Mouse (Mus musculus) forebrain, postnatal 0 days (tissue): ENCODE results near the gene Nfatc2. TPM values are rescaled to one million over a fixed set of nuclear protein-coding genes. Genes with fewer than 3 reads are reported as not detected.
A peak's percentile ranks its signal among the peaks of the same experiment; 100 is the strongest.

Experiments
- ATAC-seq: fragments of 200-750 bp; cut with Nextera tagmentation; 2 replicates; pipeline ENCODE4 v1.8.0; 2017; ENCODE audit warnings: mild to moderate bottlenecking, moderate library complexity
- DNase-seq: peaks from one replicate; pipeline ENCODE4 v3.0.0-alpha.2; 2015
- H3K27ac ChIP-seq: fragments of 300-500 bp; sonication (generic); 2 replicates; pipeline ENCODE4 v1.5.1; 2014; ENCODE audit warnings: low read depth, mild to moderate bottlenecking, antibody characterized with exemption, low read length, moderate library complexity, mixed read lengths
- H3K27me3 ChIP-seq: fragments of 300-500 bp; sonication (generic); 2 replicates; pipeline ENCODE4 v1.6.1; 2014; ENCODE audit warnings: mild to moderate bottlenecking, low read length, mixed read lengths; ENCODE audit not compliant: insufficient read depth
- H3K36me3 ChIP-seq: fragments of 300-500 bp; sonication (generic); 2 replicates; pipeline ENCODE4 v1.6.1; 2014; ENCODE audit warnings: mild to moderate bottlenecking, moderate library complexity; ENCODE audit not compliant: insufficient read depth
- H3K4me1 ChIP-seq: fragments of 300-500 bp; sonication (generic); 2 replicates; pipeline ENCODE4 v1.6.1; 2014; ENCODE audit warnings: antibody characterized with exemption; ENCODE audit not compliant: insufficient read depth
- H3K4me2 ChIP-seq: fragments of 300-500 bp; sonication (generic); 2 replicates; pipeline ENCODE4 v1.6.1; 2014; ENCODE audit warnings: low read depth, mild to moderate bottlenecking, moderate library complexity
- H3K4me3 ChIP-seq: fragments of 300-500 bp; sonication (generic); 2 replicates; pipeline ENCODE4 v1.5.1; 2014; ENCODE audit warnings: low read depth, low read length, mixed read lengths
- H3K9ac ChIP-seq: fragments of 300-500 bp; sonication (generic); 2 replicates; pipeline ENCODE4 v1.6.1; 2014; ENCODE audit warnings: mild to moderate bottlenecking
- H3K9me3 ChIP-seq: fragments of 300-500 bp; sonication (generic); 2 replicates; pipeline ENCODE4 v1.6.1; 2016; ENCODE audit warnings: low read length
- CTCF ChIP-seq: sonication (generic); IDR thresholded peaks from 2 replicates; pipeline ENCODE4 v1.5.1; 2016; ENCODE audit warnings: antibody characterized with exemption, control low read depth, low read depth
- WGBS: fragments of 180-500 bp; shearing (Covaris S2); extraction: QIAGEN DNeasy Blood & Tissue Kit; methylation state at CpG from one replicate; pipeline ENCODE4 v1.1.7; 2014; 5-methylcytosine and 5-hydroxymethylcytosine counted together
- polyA plus RNA-seq: library from polyadenylated mRNA; unstranded; fragments of >200 nt; fragmentation: Nextera tagmentation; extraction: Ambion mirVana; gene quantifications from 2 replicates; pipeline ENCODE4 v1.2.1, GENCODE M21; 2015
- total RNA-seq: library from RNA; depleted of rRNA; stranded (reverse); fragments of >200 nt; gene quantifications from 2 replicates; pipeline ENCODE4 v1.2.3, GENCODE M21; 2014

The Nfatc2 gene
- total and polyA plus RNA-seq, 2 experiments from 2014 or later: 3.1 to 3.2 TPM

DNA sequence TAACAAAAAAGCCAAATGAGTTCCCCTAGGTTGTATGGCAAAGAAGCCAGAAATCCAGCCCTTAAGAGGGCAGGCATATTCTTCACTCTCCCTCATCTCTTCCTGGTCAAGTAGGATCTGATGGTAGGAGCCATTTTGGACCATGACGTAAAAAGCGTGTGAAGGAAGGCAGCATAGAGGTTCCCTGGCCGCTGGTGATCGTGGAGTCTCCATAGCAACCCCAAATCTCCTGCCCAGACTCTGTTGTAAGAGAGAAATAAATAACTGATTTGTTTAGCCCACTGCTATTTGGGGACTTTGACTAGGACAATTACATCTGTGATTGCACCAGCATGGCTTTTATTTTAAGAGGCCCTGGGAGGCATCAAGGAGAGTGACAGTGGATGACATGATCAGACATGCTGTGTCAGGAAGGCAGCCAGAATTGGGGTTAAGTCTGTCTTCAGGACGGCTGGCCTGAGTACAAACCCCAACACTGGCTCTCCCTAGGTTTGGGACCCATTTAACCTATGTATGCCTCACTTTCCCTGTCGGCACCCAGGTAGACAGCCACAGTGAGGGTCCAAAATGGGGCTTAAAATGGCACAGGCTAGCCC lies 8.3 kb upstream of the Nfatc2 start:
- peak; percentile 79 for ATAC-seq
- H3K27ac ChIP-seq: 0 out of 2 replicates have a peak overlapping the region, but pooled peaks have one; percentile 10

DNA sequence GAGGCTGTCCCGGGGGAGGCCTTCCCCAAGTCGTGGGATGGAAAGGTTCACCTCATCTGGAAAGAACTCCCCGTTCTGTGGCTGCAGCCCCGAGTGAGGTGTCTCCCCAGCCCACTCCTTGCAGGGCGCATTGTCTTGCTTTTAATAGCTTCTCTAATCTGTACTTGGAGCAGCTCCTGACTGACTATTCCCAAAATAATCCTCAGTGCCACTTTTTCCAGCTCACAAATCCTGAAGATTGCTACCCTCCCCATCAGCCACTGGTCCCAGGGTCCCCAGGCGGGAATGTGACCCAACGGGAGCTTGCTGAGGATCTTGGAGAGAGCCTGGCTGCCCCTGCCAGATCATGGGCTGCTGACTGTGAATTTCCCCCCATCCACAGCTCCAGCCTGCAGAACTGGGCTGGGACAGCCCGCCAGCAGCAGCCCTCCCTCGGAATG lies 6.7 kb upstream of the Nfatc2 start:
- no peak overlapping the region for H3K4me2 ChIP-seq
- DNase-seq: no peak

More for the DNA sequence above, 8.3 kb upstream of the Nfatc2 start:
- H3K36me3 ChIP-seq: no peaks in the 10 kb centered on the region
- H3K4me3 ChIP-seq: no peak overlapping the region
- no peaks in the 10 kb centered on the region for H3K9me3 ChIP-seq
- no peaks in the 10 kb centered on the region for H3K27me3 ChIP-seq
- peak; percentile 61 for DNase-seq
- H3K4me1 ChIP-seq: no peaks in the 10 kb centered on the region
- no peak for TF ChIP-seq CTCF
- no peak overlapping the region for H3K9ac ChIP-seq
- 29% methylated on average over 6 of the region's 6 CpGs for WGBS
- H3K4me2 ChIP-seq: no peak overlapping the region

DNA sequence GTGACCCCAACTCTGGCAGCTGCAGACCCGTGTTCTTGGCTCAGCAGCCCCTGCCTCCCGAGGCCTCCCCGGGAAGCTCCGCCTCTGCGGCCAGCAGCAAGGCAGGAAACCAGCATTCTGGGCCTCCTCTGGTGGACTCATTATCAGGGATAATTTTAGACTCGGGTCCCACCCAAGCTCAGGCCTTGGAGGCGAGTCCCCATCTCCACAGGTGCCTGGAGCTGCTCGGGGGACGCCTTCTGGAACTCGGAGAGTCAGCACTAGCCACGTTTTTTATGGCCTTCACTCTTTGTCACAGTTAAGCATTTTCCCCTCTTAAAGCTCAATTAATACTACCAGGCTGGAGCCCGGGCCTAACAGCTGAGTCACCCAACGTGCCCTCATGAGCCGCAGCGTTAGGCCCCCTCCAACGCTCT lies 3.2 kb upstream of the Nfatc2 start:
- Histone ChIP-seq H3K9me3 (no peaks in the 10 kb centered on the region), H3K27me3 (peaks cover 13% of the 10 kb centered on the region), H3K9ac (no peak overlapping the region), H3K36me3 (no peaks in the 10 kb centered on the region), H3K4me3 (no peak overlapping the region), H3K27ac (no peak overlapping the region), H3K4me2 (no peak overlapping the region), H3K4me1 (peaks cover 3% of the 10 kb centered on the region)
- no peak for ATAC-seq
- WGBS: 49% methylated on average over 16 of the region's 16 CpGs
- no peak for TF ChIP-seq CTCF
- DNase-seq: no peak

More for the DNA sequence above, 6.7 kb upstream of the Nfatc2 start:
- Histone ChIP-seq H3K4me3 (no peak overlapping the region), H3K27me3 (no peaks in the 10 kb centered on the region), H3K4me1 (no peaks in the 10 kb centered on the region), H3K9ac (no peak overlapping the region), H3K36me3 (no peaks in the 10 kb centered on the region), H3K9me3 (no peaks in the 10 kb centered on the region), H3K27ac (no peak overlapping the region)
- 57% methylated on average over 9 of the region's 9 CpGs for WGBS
- ATAC-seq: no peak
- TF ChIP-seq CTCF: no peak

DNA sequence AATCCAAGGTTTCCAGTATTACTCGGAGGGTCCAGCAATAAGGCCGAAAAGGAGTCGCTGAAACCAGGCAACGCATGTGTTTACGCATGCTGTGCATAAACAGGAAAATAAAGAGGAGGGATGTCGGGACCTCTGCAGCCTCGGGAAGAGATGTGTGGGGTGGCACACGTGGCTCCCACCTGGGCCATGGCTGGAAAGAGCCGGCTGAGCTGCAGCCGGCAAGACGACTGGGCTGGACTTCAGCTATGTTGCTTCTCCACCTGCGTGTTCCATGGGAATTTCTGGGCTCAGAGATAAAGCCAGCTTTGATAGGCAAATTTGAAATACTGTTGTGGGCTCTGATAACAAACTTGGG lies 907 bp upstream of the Nfatc2 start:
- peaks cover 13% of the 10 kb centered on the region for H3K27me3 ChIP-seq
- peaks cover 3% of the 10 kb centered on the region for H3K4me1 ChIP-seq
- no peak overlapping the region for H3K4me3 ChIP-seq
- H3K9me3 ChIP-seq: no peaks in the 10 kb centered on the region
- H3K36me3 ChIP-seq: no peaks in the 10 kb centered on the region
- ATAC-seq (no peak), DNase-seq (no peak)
- no peak overlapping the region for H3K9ac ChIP-seq
- no peak overlapping the region for H3K27ac ChIP-seq
- peak overlapping the region; percentile 89; the same call in 1 of the 2 replicates for H3K4me2 ChIP-seq
- WGBS: 20% methylated on average over 12 of the region's 12 CpGs
- no peak for TF ChIP-seq CTCF

DNA sequence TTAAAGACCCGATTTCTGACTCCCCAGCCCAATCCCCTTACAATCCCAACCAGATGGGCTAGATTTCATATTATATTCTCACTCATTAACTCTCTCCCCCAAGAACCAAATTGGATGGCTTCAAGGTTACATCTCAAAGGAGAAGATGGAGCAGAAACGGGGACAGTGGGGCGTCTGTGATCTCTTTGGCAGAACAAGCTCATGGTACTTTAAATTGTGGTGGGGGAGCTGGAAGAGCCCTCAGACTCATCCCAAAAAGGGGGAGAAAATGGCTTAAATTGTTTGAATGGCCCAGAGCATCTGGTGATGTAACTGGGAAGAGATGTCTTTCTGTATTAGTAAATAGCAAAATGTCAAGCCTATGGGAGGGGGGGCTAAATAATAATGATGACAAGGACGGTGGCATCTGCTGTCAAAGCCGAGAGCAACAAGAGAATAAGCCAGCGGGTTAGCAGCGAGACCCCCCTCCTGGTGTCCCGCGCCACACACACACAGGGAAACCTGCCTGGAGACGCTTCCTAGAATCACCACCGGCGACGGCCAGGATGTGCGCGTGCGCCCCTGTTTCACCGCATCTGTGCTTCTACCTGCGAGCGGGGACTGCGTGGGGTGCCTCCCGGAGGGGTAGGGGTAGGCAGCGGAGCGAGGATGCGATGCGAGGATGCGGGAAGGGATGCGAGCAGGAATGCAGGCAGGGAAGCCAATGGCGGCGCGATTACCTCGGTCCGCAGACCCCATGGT lies 537 bp downstream of the Nfatc2 start:
- Histone ChIP-seq H3K36me3 (no peaks in the 10 kb centered on the region), H3K4me1 (peaks cover 3% of the 10 kb centered on the region), H3K27me3 (peaks cover 13% of the 10 kb centered on the region), H3K9me3 (no peaks in the 10 kb centered on the region), H3K27ac (peak overlapping the region; percentile 62), H3K4me2 (peak overlapping the region; percentile 89), H3K4me3 (peak overlapping the region; percentile 54), H3K9ac (peak overlapping the region; percentile 63)
- 3% methylated on average over 32 of the region's 32 CpGs for WGBS
- DNase-seq (peak; percentile 75), ATAC-seq (peak; percentile 84)
- TF ChIP-seq CTCF: no peak; the same call in 1 of the 2 replicates

DNA sequence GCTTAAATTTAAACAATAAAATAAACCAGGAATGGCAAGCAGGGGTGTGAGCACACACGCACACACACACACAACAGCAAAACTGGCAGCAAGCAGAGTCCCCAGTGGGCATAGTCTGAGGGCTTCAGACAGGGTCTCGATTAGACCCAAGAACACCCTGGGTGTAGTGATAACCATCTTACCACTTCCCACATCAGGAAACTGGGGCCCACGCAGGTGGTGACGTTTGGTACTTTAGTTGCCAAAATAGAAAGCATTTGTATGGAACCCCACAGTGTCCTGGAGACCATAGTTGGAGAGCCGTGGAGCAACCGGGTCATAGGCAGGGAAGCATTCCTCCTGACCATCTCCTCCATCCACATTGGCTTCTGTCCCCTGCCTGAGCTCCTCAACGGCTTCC lies 5.8 kb downstream of the Nfatc2 start:
- H3K4me1 ChIP-seq: peaks cover 1% of the 10 kb centered on the region; the same call in 1 of the 2 replicates
- H3K9me3 ChIP-seq: no peaks in the 10 kb centered on the region
- no peak overlapping the region for H3K9ac ChIP-seq
- no peak for DNase-seq
- no peak for ATAC-seq
- H3K36me3 ChIP-seq: no peaks in the 10 kb centered on the region
- no peak overlapping the region for H3K27ac ChIP-seq
- no peak for TF ChIP-seq CTCF
- peaks cover 4% of the 10 kb centered on the region; the same call in 1 of the 2 replicates for H3K27me3 ChIP-seq
- WGBS: 80% methylated on average over 7 of the region's 7 CpGs
- H3K4me3 ChIP-seq: no peak overlapping the region
- H3K4me2 ChIP-seq: no peak overlapping the region

DNA sequence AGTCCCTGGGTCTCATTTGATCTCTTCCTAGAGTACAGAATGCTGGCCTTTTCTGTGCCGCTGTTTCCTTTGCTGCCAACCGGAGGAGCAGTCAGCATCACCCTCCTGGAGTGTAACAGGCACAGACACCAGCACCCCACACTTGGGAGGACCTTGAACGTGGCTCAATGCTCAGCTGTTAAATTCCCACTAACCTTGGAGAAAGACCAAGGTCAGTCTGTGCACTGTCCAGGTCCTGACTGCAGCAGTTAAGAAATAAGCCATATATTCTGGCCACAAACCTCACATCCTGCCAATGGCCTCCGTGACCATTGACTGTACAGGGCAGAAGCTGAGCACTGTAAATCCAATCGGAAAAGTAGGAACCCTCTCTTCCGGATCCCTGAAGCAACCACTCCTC lies 7.8 kb downstream of the Nfatc2 start:
- Histone ChIP-seq H3K27me3 (peaks cover 4% of the 10 kb centered on the region; the same call in 1 of the 2 replicates), H3K4me2 (no peak overlapping the region), H3K9me3 (no peaks in the 10 kb centered on the region), H3K4me1 (peaks cover 14% of the 10 kb centered on the region; the same call in 1 of the 2 replicates), H3K36me3 (no peaks in the 10 kb centered on the region), H3K27ac (no peak overlapping the region), H3K9ac (no peak overlapping the region), H3K4me3 (no peak overlapping the region)
- TF ChIP-seq CTCF: no peak
- ATAC-seq: no peak
- 84% methylated on average over 6 of the region's 6 CpGs for WGBS
- no peak for DNase-seq
